Mouse (Mus musculus): ENCODE data around the gene Cyb5r3.
"Not testable (repeated sequence)": the region's sequence is repeated elsewhere in the genome, so short reads cannot be mapped to it uniquely, and the experiment has no call there.

Cyb5r3 gene

GRCm38 (mm10) chr15:83149196-83150072, 23.0 kb downstream of the Cyb5r3 start, which contains the start of gene Poldip3:
TSS of gene Poldip3 (minus strand) at chr15:83149384.
- peak; percentile 97 for DNase-seq

- no peak for DNase-seq
Measured at GRCm38 (mm10) chr15:83148801-83149195, 23.6 kb downstream of the Cyb5r3 start.

GRCm38 (mm10) chr15:83148395-83148794, 24.0 kb downstream of the Cyb5r3 start:
- no peak for DNase-seq

- DNase-seq = no peak
Measured at GRCm38 (mm10) chr15:83145541-83145940, 26.9 kb downstream of the Cyb5r3 start.

GRCm38 (mm10) chr15:83142861-83143260, 29.5 kb downstream of the Cyb5r3 start:
- no peak for DNase-seq

GRCm38 (mm10) chr15:83135654-83136053, 36.7 kb downstream of the Cyb5r3 start:
- DNase-seq = no peak

- no peak for DNase-seq
Measured at GRCm38 (mm10) chr15:83134671-83135070, 37.7 kb downstream of the Cyb5r3 start.

GRCm38 (mm10) chr15:83129530-83130231, 42.7 kb downstream of the Cyb5r3 start:
- DNase-seq = no peak

- DNase-seq = not testable (repeated sequence)
Measured at GRCm38 (mm10) chr15:83127037-83127436, 45.4 kb downstream of the Cyb5r3 start.

GRCm38 (mm10) chr15:83126582-83126981, 45.8 kb downstream of the Cyb5r3 start:
- DNase-seq = no peak

- DNase-seq = no peak
Measured at GRCm38 (mm10) chr15:83124625-83125024, 47.8 kb downstream of the Cyb5r3 start.

GRCm38 (mm10) chr15:83122566-83123145, 49.7 kb downstream of the Cyb5r3 start, which contains the start of gene Rrp7a:
TSS of gene Rrp7a (minus strand) at chr15:83122801.
- peak; percentile 91 for DNase-seq

GRCm38 (mm10) chr15:83121709-83122565, 50.5 kb downstream of the Cyb5r3 start:
- DNase-seq = no peak

GRCm38 (mm10) chr15:83118360-83118759, 54.0 kb downstream of the Cyb5r3 start:
- DNase-seq = peak; percentile 46

GRCm38 (mm10) chr15:83115071-83115470, 57.3 kb downstream of the Cyb5r3 start:
- DNase-seq = no peak

- DNase-seq = peak; percentile 47
Measured at GRCm38 (mm10) chr15:83114106-83114505, 58.3 kb downstream of the Cyb5r3 start.

- DNase-seq = peak; percentile 52
Measured at GRCm38 (mm10) chr15:83112898-83113297, 59.5 kb downstream of the Cyb5r3 start.

- DNase-seq = no peak
Measured at GRCm38 (mm10) chr15:83111874-83112273, 60.5 kb downstream of the Cyb5r3 start.

GRCm38 (mm10) chr15:83111290-83111689, 61.1 kb downstream of the Cyb5r3 start:
- no peak for DNase-seq

- DNase-seq = no peak
Measured at GRCm38 (mm10) chr15:83107814-83108213, 64.6 kb downstream of the Cyb5r3 start.

GRCm38 (mm10) chr15:83106426-83106825, 66.0 kb downstream of the Cyb5r3 start:
- DNase-seq = no peak

All from kidney, adult 11 months (tissue).